Mouse (Mus musculus) Muller cell, postnatal 12 days (primary cell): ENCODE data around the gene Iqck.

Source experiments
- DNase-seq: peaks from one replicate; pipeline ENCODE4 v3.0.0-alpha.2; 2015; ENCODE audit errors: inconsistent ontology term

Gene Iqck

DNA sequence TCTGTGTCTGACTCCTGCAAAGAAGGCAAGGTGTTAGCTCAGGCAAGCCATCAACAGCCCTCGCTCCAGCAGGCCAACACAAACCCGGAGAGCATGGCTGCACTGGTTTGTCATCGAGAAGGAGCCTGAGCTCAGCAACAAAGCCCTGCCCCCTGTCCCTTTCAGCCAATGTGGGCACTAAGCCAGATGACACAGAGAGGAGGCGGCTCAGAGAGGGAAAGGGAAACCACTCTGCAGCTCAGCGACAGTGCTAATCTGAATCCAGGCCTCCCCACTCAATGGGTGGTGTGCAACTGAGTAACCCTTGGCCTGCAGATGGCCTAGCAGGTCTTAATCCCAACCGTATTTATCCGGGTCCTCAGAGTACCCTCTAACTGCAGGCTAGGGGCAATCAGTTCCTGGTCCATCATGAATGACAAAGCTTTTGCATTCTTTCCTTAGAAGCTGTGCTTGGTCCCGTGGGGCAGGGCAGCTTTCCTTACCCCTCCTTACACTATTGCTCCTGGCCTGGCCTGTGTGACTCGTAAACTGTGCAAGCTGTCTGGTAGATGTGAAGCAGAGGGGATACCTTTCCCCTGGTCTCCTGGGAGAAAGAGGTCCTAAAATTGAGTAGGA is 4.8 kb upstream of the Iqck start:
- peak; percentile 71 for DNase-seq

GRCm38 (mm10) chr7:118851571-118851970 is 4.0 kb upstream of the Iqck start:
- DNase-seq = peak; percentile 45

DNA sequence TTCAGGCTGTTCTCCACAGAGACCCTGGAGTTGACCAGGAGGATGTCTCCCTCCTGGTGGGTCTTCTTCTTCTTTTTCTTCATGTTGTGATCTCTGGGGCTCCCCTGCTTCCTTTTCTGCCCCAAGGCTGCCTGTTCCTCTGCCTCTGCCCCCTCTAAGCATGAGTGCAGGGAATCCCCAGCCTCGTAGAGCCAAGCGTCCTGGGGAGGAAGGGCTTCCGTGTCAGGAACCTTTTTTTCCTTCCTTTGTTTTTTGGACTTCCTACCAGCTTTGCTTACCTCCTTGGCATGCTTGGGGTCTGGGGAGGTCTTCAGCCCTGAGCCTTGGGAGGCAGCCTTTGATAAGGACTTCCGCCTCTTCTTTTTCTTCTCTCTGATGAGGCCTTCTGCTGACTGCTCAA is 2.9 kb upstream of the Iqck start:
- no peak for DNase-seq

DNA sequence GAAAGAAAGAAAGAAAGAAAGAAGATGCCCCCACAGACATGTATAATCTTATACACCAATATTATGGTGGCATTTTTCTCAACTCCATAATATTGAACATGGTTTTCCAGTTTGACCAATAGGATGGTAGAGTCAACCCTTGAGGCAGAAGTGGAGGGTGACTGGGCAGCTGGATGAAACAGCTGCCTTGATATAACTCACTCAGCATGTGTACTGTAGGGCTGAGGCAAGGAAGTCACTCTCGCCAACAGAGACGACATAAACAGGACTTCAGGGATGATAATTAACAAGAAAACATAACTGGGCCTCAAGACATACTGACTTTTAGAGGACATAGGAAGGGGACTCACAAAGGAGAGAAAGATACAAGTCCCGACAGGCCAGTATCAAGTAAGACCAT is 946 bp upstream of the Iqck start:
- DNase-seq = no peak

DNA sequence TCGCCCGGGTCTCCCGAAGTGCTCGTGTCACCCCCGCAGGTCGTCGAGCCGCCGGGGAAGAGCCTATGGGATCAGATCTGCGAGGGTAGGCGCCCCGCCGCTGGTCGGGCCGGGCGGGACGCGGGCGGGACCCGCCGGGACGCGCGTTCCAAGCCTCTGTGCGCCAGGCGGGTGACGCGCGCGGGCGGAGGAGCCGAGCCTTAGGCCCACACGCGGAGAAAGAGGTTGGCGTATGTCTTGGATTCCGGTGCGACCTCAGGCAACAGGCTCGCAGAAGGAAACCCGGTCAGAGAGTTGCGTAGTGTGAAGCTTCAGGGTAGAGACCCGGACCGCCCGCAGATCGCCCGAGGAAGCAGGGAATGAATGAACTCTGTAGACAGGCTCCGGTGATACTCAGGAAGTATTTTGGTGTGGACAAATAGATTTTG is 339 bp downstream of the Iqck start, which contains the start of gene Knop1:
TSS of gene Knop1 (minus strand) at position 378 of the 428 bp plus-strand sequence.
- DNase-seq = no peak

- no peak for DNase-seq
Observed at GRCm38 (mm10) chr7:118858640-118859039, 3.1 kb downstream of the Iqck start.

DNA sequence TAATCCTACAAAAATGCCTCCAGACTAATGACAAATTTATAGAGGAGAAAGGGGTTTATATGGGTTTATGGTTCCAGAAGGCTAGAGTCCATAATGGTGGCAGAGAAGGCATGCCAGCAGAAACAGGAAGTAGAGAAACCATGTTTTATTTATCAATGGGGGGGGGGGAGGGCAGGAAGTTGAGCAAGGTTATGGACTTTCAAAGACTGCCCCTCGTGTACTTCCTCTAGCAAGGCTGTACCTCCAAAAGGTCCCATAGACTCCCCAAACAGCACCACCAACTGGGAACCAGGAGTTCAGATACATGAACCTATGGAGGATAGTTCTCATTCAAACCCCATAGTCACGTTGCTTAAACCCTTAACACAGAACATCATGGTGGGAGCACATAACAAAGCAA is 9.8 kb downstream of the Iqck start:
- no peak for DNase-seq

DNA sequence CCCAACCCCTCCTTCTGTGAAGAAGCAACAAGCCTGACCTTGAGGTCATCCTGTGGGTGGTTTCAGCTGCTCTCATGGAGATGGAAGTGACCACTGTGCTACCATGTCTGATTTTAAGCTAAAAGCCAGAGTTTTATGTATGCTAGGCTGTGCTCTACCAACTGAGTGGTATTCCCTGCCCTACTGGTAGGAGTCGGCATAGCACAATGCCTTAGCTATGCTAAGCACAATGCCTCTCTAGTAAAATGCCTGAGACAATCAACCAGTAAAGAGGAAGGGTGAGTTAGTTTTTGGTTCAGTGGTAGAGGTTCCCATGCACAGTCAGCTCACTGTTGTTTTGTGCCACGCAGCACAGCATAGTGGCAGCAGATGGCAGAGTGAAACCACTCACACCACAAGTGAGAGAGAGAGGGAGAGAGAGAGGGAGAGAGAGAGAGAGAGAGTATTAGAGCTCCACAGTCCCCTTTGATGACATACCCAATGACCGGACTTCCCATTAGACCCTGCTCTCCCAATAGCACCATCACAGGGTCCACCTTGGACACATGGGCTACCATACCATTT is 24.0 kb downstream of the Iqck start:
- DNase-seq = no peak

DNA sequence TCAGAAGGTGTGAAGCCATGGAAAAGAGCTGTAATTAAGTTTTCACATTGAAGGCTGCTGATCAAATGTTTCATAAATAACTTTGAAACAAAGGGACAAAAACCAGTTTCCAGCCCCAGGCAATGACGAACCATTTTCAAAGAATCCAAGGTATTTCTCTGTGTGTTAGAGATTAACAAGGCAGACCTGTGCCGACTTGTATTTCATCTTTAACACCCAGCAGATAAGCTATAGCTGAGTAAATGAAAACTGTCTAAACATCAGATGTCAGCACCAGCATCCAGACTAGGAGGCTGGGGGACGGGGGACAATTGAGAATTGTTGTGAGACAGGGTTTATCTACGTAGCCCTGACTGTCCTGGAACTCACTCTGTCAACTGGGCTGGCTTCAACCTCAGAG is 28.4 kb downstream of the Iqck start:
- DNase-seq = no peak

GRCm38 (mm10) chr7:118884969-118885368 is 29.4 kb downstream of the Iqck start:
- DNase-seq = no peak

- DNase-seq = peak; percentile 39
Observed at GRCm38 (mm10) chr7:118887303-118888055, 31.9 kb downstream of the Iqck start.

DNA sequence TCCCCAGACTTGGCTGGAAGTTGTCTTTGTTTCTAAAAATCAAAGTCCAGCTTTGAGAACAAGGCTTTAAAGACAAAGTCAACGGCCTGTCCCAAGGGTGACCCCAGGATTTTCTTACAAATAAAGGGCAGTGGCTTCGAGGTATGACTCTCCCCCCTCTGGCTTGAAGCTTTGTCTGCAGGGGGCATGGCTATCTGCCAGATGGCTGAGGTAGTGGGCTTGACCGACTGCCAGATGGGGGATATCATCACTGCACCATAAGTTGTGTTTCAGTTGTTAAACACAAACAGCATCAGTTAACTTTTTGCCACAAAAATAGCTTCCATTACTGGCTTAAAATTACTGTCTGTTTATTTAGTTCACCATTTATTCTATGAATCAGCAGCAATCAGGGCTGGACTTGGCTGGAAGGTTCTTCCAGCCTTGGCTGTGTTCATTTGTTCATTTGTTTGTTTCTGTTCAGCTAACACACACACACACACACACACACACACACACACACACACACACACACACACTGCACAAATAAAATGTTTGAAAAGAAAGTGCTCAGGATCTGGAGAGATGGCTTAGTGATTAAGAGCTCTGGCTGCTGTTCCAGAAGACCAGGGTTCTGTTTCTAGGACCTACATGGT is 33.6 kb downstream of the Iqck start:
- DNase-seq = peak; percentile 71

DNA sequence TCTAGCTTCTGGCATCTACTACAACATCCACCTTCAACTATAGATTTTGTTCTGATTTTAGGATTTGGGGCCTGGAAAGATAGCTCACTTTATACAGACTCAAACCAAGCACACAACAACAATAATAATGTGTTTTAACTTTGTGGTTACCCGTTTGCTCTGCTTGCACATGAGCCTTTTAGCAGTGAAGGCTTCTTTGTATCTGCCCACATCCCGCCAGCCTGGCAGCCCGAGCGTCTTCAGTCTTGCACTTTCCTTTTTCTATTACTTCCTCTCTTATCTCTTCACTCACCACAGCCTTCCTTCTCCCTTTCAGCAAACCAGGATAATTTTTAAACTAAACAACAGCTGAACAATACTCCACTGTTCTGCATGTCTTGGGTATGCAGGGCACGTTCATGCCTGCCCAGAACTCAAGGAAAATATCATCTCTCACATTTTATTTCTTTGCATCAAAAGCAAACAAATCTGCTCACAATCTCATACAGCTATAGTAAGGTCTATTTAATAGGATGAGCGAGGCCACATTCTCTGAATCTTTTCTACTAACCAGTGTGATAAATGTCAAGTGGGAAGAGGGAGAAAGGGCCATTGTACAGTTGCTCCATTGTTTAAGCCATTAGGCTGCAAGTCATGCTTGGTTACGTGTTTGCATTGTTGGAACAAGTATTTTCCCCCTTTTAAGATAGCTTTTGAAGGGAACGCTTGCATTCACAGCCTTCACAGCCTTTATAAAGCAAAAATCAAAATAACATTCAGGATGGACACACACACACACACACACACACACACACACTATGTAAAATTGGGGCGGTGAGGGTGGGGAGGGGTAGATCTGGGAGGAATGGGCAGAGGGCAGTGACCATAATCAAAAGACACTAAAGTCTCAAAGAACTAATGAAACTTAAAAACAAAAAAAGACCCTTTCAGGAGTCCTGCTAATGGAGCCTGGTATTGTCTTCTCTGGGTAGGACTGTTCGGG is 40.2 kb downstream of the Iqck start:
- peak; percentile 77 for DNase-seq

- DNase-seq = no peak
Observed at GRCm38 (mm10) chr7:118898063-118898462, 42.5 kb downstream of the Iqck start.

- no peak for DNase-seq
Observed at GRCm38 (mm10) chr7:118900090-118900489, 44.5 kb downstream of the Iqck start.

DNA sequence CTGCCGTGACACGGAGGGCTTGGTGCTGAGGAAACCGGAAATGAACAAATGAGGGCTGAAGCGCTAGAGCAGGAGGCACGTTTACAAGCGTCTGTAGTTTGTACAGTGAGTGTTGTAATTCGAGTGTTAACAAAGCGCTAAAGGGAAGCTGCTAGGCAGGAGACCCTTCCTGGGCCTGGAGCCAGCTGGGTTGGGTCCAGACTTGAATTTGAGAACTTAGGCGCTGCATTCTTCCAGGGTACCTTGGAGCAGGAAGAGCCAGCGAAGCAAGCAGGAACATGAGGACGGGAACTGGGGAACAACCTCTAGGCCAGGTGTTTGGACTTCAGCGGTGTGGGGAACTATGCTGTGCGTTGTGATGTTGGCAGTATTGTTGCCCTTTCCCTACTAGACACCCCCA is 47.4 kb downstream of the Iqck start:
- peak; percentile 74 for DNase-seq

DNA sequence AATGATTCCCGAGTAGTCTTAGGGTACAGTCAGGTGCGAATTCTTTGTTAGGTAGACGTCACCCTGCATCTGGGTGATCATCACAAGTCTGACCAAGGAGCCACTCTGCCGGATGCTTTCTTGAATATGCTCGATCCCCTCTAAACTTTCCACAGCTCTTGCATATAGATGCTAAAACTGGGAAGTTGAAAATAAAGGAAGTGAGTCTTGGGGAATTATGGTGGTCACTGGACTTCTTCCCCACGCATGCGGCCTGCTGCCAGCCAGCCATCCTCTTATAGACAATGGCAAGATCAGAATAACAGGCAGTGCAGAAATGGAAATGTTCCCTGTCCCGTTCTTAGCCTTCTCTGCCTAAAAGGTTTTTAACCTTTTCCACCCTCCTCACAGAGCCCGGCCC is 48.3 kb downstream of the Iqck start:
- DNase-seq = no peak

- DNase-seq = no peak
Observed at GRCm38 (mm10) chr7:118904530-118904929, 49.0 kb downstream of the Iqck start.

DNA sequence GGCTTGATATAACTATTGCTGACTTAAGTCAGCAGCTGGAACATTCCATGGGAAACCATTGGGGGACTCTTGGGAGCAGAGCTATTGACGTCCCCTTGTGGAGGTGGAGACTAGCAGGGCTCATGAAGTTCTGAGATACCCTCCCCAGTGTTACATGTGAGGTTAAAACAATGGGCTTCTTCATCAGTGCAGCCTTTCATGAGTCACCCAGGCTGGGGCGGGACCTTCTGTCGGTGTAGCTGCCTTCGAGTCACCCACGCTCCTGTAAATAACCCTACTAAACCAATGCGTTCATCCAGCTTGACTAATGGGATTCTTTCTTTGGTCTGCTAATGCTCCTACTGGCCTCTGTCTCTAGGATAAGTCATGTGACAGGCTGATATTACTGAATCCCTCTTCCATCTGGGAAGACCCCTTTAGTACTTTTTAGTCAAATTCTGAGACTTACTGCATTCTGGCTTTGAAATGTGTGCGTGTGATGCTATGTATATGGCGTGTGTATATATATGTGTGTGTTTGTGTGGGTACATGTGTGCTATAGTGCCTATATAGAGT is 53.5 kb downstream of the Iqck start:
- DNase-seq = peak; percentile 85

GRCm38 (mm10) chr7:118910464-118910863 is 54.9 kb downstream of the Iqck start:
- DNase-seq = no peak

DNA sequence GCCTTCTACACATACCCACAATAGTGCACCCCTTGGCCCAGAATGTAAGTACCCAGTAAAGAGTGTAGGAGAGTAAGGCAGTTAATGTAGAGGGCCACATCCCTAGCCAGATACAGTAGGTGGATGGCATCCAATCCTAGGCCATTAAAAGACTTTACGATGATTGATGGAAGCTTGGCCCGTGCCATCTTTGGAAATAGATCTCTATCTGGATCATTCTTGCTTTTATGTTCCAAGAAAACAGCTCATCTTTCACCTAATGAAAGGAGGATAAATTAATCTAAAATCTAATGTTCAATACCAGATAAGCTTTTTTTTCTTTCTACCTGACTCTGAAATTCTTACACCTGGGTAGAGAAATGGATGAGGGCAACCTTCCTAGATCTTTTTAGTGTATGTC is 55.6 kb downstream of the Iqck start:
- DNase-seq = no peak
